Mouse (Mus musculus) thymus, adult 18-20 months (tissue): ENCODE data around the gene Cdx4.

ENCODE experiments used
- DNase-seq, 2 experiments: peaks; one replicate each; pipeline ENCODE4 v3.0.0; 2022; ENCODE audit warnings: mixed read lengths in 2 of 2

Cdx4 gene

GRCm38 (mm10) chrX:103321146-103321545 lies at the start of gene Cdx4:
TSS of gene Cdx4 (plus strand) at chrX:103321398.
- DNase-seq, result no peak

DNA sequence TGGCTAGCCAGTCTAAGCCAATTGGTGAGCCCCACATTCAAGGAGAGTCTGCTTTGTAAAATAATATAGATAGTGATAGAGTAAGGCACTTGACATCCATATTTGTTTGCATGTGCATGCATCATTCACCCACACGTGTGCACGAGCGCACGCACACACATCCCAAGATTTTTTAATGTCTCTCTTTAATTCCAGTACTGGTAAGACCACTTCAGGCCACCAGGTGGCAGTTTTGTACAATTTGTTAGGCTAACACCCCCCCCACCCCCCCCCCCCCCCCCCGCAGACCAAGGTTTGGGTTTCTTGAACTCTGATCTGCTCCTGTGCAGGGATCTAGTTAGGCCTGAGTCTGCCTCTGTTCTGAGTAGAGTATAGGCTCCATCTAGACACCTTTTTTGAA lies 46.9 kb upstream of the Cdx4 start:
- no peak for DNase-seq

- no peak for DNase-seq
Observed at GRCm38 (mm10) chrX:103286899-103287722, 34.1 kb upstream of the Cdx4 start.

GRCm38 (mm10) chrX:103287846-103288377 lies 33.3 kb upstream of the Cdx4 start:
- no peak for DNase-seq

DNA sequence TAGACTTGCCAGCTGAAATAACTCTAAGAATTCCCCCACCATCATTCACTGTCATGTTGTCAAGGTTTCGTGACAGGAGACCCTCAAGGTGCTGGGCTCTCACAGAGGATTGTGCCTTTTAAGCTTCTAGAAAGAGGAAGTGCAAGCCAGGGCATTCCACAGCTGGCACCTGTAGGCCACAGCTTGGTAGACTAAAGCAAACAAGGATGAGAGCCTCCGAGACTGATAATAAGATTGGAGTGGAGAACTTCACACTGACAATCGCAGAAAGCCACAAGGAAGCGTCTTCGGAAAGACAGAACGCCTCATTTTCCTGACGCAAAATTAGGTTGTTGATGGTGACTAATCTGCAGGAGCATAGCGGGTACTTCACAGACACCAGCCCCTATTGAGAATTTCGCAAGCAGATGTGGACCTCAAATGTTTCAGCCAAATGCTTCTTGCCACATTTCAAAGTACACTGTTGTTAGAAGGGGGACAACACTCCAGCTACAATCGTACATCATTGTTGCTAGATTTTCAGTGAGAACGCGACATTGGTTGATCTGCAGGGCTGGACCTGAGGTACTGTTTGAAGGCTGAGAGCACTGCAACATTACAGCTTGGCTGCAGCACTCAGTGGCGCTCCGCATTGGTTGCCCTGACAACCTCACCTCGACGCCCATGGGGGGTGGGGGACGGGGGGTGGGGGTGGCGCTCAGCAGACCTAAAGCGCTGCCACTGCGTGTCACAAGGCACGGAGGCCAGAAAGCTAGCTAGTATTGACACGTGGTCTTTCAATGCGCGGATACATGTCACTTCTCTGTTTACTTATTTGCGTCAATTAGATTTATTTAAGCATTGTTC lies 32.5 kb upstream of the Cdx4 start:
- DNase-seq, result no peak

- no peak for DNase-seq
Observed at GRCm38 (mm10) chrX:103298937-103299336, 22.3 kb upstream of the Cdx4 start.

- DNase-seq, result no peak
Observed at GRCm38 (mm10) chrX:103308262-103308661, 12.9 kb upstream of the Cdx4 start.

DNA sequence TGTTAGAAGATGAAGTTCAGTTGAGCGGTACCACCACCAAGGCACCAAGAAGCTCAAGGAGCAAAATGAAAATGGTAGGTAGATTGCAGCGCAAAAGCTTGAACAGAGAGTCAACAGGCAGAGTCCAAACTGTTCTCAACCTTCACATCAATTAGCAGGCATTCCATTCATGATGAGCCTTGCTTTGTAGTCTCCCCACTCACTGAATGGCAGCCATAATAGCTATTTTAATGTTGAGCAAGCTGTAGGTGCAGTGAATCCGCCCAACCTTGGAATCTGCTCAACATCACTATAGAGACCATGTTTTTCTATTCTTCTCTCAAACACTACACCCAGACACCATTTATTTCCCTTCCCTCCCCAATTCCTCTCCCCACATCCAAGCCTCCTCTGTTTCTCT lies 9.5 kb upstream of the Cdx4 start:
- DNase-seq, result no peak

- no peak for DNase-seq
Observed at GRCm38 (mm10) chrX:103314146-103314545, 7.1 kb upstream of the Cdx4 start.

- DNase-seq, result no peak
Observed at GRCm38 (mm10) chrX:103325900-103326299, 4.7 kb downstream of the Cdx4 start.

GRCm38 (mm10) chrX:103329386-103329785 lies 8.2 kb downstream of the Cdx4 start:
- no peak for DNase-seq

DNA sequence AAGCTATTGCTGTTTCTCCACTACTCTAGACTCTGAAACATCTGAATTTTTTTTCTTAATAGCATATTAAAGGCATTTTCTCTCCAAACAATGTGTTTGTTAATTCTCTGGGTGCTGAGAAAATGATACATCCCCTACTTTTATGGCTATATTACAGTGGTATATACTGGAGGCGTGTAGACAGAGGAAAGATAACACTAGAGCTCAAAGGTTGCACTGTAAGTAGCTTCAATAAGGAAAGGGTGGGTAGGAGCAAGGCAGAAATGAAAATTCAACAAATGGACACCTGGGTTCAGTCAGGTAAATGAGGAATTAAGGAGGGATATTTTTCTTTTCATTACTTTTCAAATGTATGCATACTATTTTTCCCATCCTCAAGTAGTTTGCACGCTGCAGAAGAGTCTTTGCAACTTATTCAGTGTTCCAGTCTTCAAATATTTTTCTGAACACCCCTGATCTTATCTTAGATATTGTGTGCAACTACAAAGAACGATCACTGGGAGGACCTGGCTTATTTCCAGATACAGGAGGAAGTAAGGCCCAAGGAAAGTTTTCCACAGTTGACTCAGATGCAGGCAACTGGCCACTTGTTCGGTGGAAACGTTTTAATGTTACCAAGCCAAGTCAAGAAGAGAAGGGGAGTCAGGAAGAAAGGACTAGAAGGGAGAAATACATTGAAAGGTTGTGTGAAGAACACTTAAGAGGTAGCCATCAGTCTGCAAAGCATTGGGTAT lies 10.1 kb downstream of the Cdx4 start:
- DNase-seq, result no peak

DNA sequence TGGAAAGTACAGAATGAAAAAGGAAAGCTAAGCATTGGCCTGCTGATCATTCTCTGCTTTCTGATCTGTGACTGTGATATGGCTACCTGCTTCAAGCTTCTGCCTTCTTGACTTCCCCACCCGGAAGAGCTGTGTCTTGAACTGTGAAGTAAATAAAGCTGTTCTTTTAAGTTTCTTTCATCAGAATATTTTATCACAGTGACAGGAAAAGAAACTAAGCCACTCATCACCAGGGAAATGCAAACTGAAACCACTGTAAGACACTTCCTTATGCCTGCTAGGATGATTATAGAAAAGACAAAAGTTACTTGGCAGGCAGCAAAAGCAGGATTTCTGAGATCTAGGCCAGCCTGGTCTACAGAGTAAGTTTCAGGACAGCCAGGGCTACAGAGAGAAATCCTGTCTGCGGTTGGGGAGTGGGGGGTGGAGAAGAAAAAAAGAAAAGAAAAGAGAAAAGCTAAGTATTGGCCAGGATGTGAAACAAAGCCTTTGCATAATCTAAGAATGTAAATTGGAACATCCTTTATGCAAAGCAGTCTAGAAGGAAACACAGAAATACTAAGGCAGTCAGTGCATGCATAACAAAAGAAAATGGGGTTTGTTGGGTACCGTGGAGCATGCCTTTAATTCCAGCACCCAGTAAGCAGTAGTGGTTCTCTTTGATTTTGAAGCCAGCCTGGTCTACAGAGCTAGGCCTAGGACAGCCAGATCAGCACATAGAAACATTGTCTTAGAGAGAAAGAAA lies 20.3 kb downstream of the Cdx4 start:
- no peak for DNase-seq

DNA sequence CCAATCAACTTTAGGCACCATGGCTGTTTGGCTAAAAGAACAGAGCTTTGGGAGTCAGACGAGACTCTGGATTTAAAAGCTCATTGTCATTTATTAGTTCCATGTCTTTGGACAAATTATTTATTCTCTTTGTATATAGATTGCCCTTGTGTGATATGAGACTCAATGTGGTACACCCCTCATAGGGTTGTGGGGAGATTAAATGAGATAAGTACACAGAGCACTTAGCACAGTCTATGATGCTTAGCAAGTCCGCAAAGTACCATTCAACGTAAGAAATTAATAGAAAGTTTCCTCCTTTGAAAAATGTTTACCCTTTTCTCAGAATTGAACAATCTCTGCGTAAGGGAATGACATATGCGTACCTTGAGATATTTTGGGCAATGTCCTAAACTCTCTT lies 34.6 kb downstream of the Cdx4 start:
- DNase-seq, result no peak

- peak; percentile 13 to 33 for DNase-seq
Observed at GRCm38 (mm10) chrX:103356287-103356686, 35.1 kb downstream of the Cdx4 start, which contains the start of gene Chic1. TSS of gene Chic1 (plus strand) at chrX:103356476.

DNA sequence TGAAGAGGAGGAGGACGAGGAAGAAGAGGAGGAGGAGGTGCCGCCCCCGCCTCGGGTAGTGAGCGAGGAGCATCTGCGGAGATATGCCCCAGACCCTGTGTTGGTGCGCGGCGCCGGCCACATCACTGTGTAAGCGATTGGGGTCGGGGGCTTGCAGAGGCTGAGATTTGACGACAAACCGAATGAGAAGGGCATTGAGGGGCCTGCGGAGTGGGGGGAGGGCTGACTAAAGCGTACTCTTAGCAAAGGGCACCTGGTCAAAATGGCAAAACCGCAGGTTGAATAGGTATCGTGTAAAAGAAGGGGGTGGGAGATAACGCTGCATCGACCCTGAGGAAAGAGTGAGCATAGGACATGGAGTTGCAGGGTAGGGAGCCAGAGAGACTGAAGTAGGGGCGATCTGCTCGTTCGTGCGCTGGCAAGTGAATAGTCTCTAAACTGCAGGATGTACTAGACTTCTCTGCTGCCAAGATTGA lies 35.6 kb downstream of the Cdx4 start:
- DNase-seq, result peak in 1 of 2 experiments; percentile 2

- no peak for DNase-seq
Observed at GRCm38 (mm10) chrX:103366201-103366600, 45.0 kb downstream of the Cdx4 start.

DNA sequence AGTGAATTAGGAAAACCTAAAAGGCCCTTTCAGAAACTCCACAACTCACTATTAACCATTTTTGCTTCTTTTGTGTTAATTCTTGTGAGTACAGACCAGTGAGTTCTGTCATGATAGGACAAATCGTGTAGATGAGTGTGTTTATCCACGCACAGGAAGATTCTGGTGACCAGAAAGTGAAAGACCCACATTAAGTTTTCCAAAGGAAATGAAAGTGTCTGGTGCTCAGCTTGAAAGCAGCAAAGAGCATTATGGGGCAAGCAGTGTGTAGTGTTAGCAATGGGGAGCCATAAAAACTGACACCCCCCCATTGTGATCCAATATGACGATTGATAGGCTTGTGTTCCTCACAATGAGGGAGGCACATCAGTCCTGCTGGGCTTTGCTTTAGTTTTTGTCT lies 47.5 kb downstream of the Cdx4 start:
- DNase-seq, result no peak

GRCm38 (mm10) chrX:103371221-103371620 lies 50.0 kb downstream of the Cdx4 start:
- DNase-seq, result no peak

DNA sequence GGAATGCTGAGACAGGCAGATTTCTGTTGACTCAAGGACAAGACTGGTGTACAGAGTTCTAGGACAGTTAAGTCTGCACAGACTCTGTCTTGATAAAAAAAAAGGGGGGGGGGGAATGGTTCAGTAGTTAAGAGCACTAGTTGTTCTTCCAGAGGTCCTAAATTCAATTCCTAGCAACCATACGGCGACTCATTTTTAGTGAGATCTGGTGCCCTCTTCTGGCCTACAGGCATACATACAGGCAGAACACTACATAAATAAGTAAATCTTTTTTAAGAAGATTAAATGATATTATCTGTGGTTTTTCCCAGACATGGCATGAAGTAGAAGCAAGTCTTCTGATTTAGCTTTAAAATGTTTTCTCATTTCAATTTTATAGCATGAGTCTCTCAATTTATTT lies 50.4 kb downstream of the Cdx4 start:
- no peak for DNase-seq

DNA sequence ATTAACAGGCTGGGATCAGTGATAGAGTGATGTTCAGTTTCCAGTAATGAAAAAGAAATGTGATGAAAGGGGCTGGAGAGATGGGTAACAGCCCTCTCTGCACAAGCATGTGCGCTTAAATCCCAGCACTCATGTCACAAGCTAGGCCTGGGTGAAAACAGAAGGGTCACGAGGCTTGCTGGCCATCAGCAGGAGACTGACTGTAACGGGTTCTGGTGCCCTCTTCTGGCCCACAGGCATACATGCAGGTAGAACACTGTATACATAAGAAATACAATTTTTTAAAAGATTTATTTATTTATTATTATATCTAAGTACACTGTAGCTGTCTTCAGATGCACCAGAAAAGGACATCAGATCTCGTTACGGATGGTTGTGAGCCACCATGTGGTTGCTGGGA lies 53.1 kb downstream of the Cdx4 start:
- DNase-seq, result no peak
